Mouse (Mus musculus) olfactory bulb, adult 2 months (tissue): ENCODE measurements at regions not wholly inside any gene's neighbourhood (a gene's known extent, or its start where the extent isn't known, plus 50 kb on each side); places are given as distances from the start of the nearest gene placed in this dataset.
"Not testable (repeated sequence)": the region's sequence is repeated elsewhere in the genome, so short reads cannot be mapped to it uniquely, and the experiment has no call there.

Experiments
- CTCF ChIP-seq: fragments of 200-500 bp; IDR thresholded peaks from 2 replicates; pipeline ENCODE4 v1.5.1; 2012; ENCODE audit warnings: low read depth, mild to moderate bottlenecking, low read length, moderate library complexity; ENCODE audit not compliant: insufficient read depth
- POLR2A ChIP-seq: fragments of 200-500 bp; IDR thresholded peaks from 2 replicates; pipeline ENCODE4 v1.6.1; 2012; ENCODE audit warnings: mild to moderate bottlenecking, low read depth, low read length, moderate library complexity; ENCODE audit not compliant: insufficient read depth

DNA sequence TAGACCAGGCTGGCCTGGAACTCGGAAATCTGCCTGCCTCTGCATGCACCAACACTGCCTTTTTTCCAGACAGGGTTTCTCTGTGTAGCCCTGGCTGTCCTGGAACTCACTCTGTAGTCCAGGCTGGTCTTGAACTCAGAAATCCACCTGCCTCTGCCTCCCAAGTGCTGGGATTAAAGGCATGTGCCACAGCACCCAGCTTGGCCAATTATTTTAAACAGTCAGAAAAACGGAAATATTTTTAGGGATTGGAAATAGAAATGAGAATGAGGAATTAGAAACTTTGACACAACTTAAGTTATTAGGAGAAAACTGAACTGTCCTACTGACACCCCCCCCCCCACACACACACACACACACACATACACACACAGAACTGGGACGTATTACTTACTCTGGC, 54.3 kb upstream of the Gpd2 start:
- TF ChIP-seq CTCF, POLR2A: not testable (repeated sequence)
